Mouse (Mus musculus): Measurements from ENCODE around the gene Qrich1. TPM values are rescaled to one million over a fixed set of nuclear protein-coding genes. Genes with fewer than 3 reads are reported as not detected.
"Not testable (repeated sequence)": the region's sequence is repeated elsewhere in the genome, so short reads cannot be mapped to it uniquely, and the experiment has no call there.

Gene Qrich1
- polyA plus RNA-seq, 1 experiment from 2014 or later = 152 TPM

GRCm38 (mm10) chr9:108589229-108589628 is 72.6 kb downstream of the Qrich1 start:
- WGBS = 72% methylated on average over 5 of the region's 5 CpGs
- Histone ChIP-seq H3K27me3 (replicated peaks; ENCODE audit: control insufficient read depth, insufficient read depth, low read length) (no peaks in the 10 kb centered on the region), H3K9me3 (ENCODE audit: control insufficient read depth, low read length) (no peaks in the 10 kb centered on the region), H3K36me3 (ENCODE audit: control insufficient read depth, insufficient read depth) (no peaks in the 10 kb centered on the region), H3K4me1 (replicated peaks; ENCODE audit: control insufficient read depth, insufficient read depth, low read length) (peaks cover 26% of the 10 kb centered on the region), H3K9ac (replicated peaks; ENCODE audit: low read depth, low read length) (no peak overlapping the region), H3K4me3 (replicated peaks; ENCODE audit: low read length) (no peak overlapping the region), H3K27ac (ENCODE audit: low read length) (peak overlapping the region; percentile 94), H3K4me2 (ENCODE audit: low read length) (no peak overlapping the region)
- ATAC-seq = no peak

GRCm38 (mm10) chr9:108591462-108591861 is 74.9 kb downstream of the Qrich1 start:
- Histone ChIP-seq H3K4me1 (replicated peaks; ENCODE audit: control insufficient read depth, insufficient read depth, low read length) (peaks cover 28% of the 10 kb centered on the region), H3K4me3 (replicated peaks; ENCODE audit: low read length) (no peak overlapping the region), H3K9me3 (ENCODE audit: control insufficient read depth, low read length) (no peaks in the 10 kb centered on the region), H3K27me3 (replicated peaks; ENCODE audit: control insufficient read depth, insufficient read depth, low read length) (no peaks in the 10 kb centered on the region), H3K27ac (ENCODE audit: low read length) (no peak overlapping the region), H3K9ac (replicated peaks; ENCODE audit: low read depth, low read length) (no peak overlapping the region), H3K4me2 (ENCODE audit: low read length) (no peak overlapping the region), H3K36me3 (ENCODE audit: control insufficient read depth, insufficient read depth) (no peaks in the 10 kb centered on the region)
- WGBS = 71% methylated on average over 4 of the region's 4 CpGs
- ATAC-seq = no peak

GRCm38 (mm10) chr9:108594354-108594753 is 77.7 kb downstream of the Qrich1 start:
- no peak for ATAC-seq
- no peak overlapping the region for H3K4me2 ChIP-seq (ENCODE audit: low read length)
- 88% methylated on average over 3 of the region's 3 CpGs for WGBS

GRCm38 (mm10) chr9:108596998-108597764 is 80.6 kb downstream of the Qrich1 start, which contains the start of gene P4htm:
Gene P4htm (minus strand): TSS chr9:108597667.
- H3K9me3 ChIP-seq (ENCODE audit: control insufficient read depth, low read length) = no peaks in the 10 kb centered on the region
- peak within 1 kb of the TSS; percentile 25; the same call in 1 of the 2 replicates for H3K27ac ChIP-seq (ENCODE audit: low read length)
- peak within 1 kb of the TSS; percentile 88 for H3K4me2 ChIP-seq (ENCODE audit: low read length)
- H3K27me3 ChIP-seq (replicated peaks; ENCODE audit: control insufficient read depth, insufficient read depth, low read length) = no peaks in the 10 kb centered on the region
- peak within 1 kb of the TSS; percentile 66 for H3K4me3 ChIP-seq (replicated peaks; ENCODE audit: low read length)
- H3K36me3 ChIP-seq (ENCODE audit: control insufficient read depth, insufficient read depth) = no peaks in the 10 kb centered on the region
- peaks cover 13% of the 10 kb centered on the region for H3K4me1 ChIP-seq (replicated peaks; ENCODE audit: control insufficient read depth, insufficient read depth, low read length)
- under 1% methylated on average over 69 of the region's 69 CpGs for WGBS
- peak within 1 kb of the TSS; percentile 77 for H3K9ac ChIP-seq (replicated peaks; ENCODE audit: low read depth, low read length)
- peak; percentile 91 for ATAC-seq

More at GRCm38 (mm10) chr9:108594354-108594753, 77.7 kb downstream of the Qrich1 start:
- Histone ChIP-seq H3K36me3 (ENCODE audit: control insufficient read depth, insufficient read depth) (no peaks in the 10 kb centered on the region), H3K9ac (replicated peaks; ENCODE audit: low read depth, low read length) (no peak overlapping the region), H3K4me1 (replicated peaks; ENCODE audit: control insufficient read depth, insufficient read depth, low read length) (peaks cover 13% of the 10 kb centered on the region), H3K4me3 (replicated peaks; ENCODE audit: low read length) (no peak overlapping the region), H3K27ac (ENCODE audit: low read length) (no peak overlapping the region), H3K27me3 (replicated peaks; ENCODE audit: control insufficient read depth, insufficient read depth, low read length) (no peaks in the 10 kb centered on the region), H3K9me3 (ENCODE audit: control insufficient read depth, low read length) (no peaks in the 10 kb centered on the region)

- Histone ChIP-seq H3K4me1 (replicated peaks; ENCODE audit: control insufficient read depth, insufficient read depth, low read length) (peaks cover 13% of the 10 kb centered on the region), H3K4me2 (ENCODE audit: low read length) (no peak overlapping the region), H3K27ac (ENCODE audit: low read length) (no peak overlapping the region), H3K9ac (replicated peaks; ENCODE audit: low read depth, low read length) (no peak overlapping the region), H3K36me3 (ENCODE audit: control insufficient read depth, insufficient read depth) (peaks cover 4% of the 10 kb centered on the region; the same call in 1 of the 2 replicates), H3K27me3 (replicated peaks; ENCODE audit: control insufficient read depth, insufficient read depth, low read length) (no peaks in the 10 kb centered on the region), H3K4me3 (replicated peaks; ENCODE audit: low read length) (no peak overlapping the region), H3K9me3 (ENCODE audit: control insufficient read depth, low read length) (no peaks in the 10 kb centered on the region)
- 77% methylated on average over 4 of the region's 4 CpGs for WGBS
- ATAC-seq = no peak
Observed at GRCm38 (mm10) chr9:108599021-108599566, 82.5 kb downstream of the Qrich1 start.

GRCm38 (mm10) chr9:108600011-108600410 is 83.4 kb downstream of the Qrich1 start:
- Histone ChIP-seq H3K9me3 (ENCODE audit: control insufficient read depth, low read length) (no peaks in the 10 kb centered on the region), H3K27me3 (replicated peaks; ENCODE audit: control insufficient read depth, insufficient read depth, low read length) (no peaks in the 10 kb centered on the region), H3K27ac (ENCODE audit: low read length) (no peak overlapping the region), H3K4me3 (replicated peaks; ENCODE audit: low read length) (no peak overlapping the region), H3K36me3 (ENCODE audit: control insufficient read depth, insufficient read depth) (peaks cover 7% of the 10 kb centered on the region; the same call in 1 of the 2 replicates), H3K4me2 (ENCODE audit: low read length) (no peak overlapping the region), H3K9ac (replicated peaks; ENCODE audit: low read depth, low read length) (no peak overlapping the region), H3K4me1 (replicated peaks; ENCODE audit: control insufficient read depth, insufficient read depth, low read length) (peaks cover 13% of the 10 kb centered on the region)
- 86% methylated on average over 2 of the region's 2 CpGs for WGBS
- no peak for ATAC-seq

- ATAC-seq = no peak
- H3K4me3 ChIP-seq (replicated peaks; ENCODE audit: low read length) = no peak overlapping the region
- no peaks in the 10 kb centered on the region for H3K27me3 ChIP-seq (replicated peaks; ENCODE audit: control insufficient read depth, insufficient read depth, low read length)
- H3K4me1 ChIP-seq (replicated peaks; ENCODE audit: control insufficient read depth, insufficient read depth, low read length) = peaks cover 5% of the 10 kb centered on the region
- WGBS = 92% methylated on average over 4 of the region's 4 CpGs
- peaks cover 20% of the 10 kb centered on the region for H3K36me3 ChIP-seq (ENCODE audit: control insufficient read depth, insufficient read depth)
- no peaks in the 10 kb centered on the region for H3K9me3 ChIP-seq (ENCODE audit: control insufficient read depth, low read length)
- no peak overlapping the region for H3K4me2 ChIP-seq (ENCODE audit: low read length)
- H3K27ac ChIP-seq (ENCODE audit: low read length) = no peak overlapping the region
- H3K9ac ChIP-seq (replicated peaks; ENCODE audit: low read depth, low read length) = no peak overlapping the region
Observed at GRCm38 (mm10) chr9:108601986-108602385, 85.4 kb downstream of the Qrich1 start.

GRCm38 (mm10) chr9:108607929-108608328 is 91.3 kb downstream of the Qrich1 start:
- H3K4me1 ChIP-seq (replicated peaks; ENCODE audit: control insufficient read depth, insufficient read depth, low read length); H3K27ac ChIP-seq (ENCODE audit: low read length); H3K27me3 ChIP-seq (replicated peaks; ENCODE audit: control insufficient read depth, insufficient read depth, low read length); ATAC-seq; H3K4me2 ChIP-seq (ENCODE audit: low read length); H3K9me3 ChIP-seq (ENCODE audit: control insufficient read depth, low read length); H3K4me3 ChIP-seq (replicated peaks; ENCODE audit: low read length); H3K9ac ChIP-seq (replicated peaks; ENCODE audit: low read depth, low read length): not testable (repeated sequence)
- H3K36me3 ChIP-seq (ENCODE audit: control insufficient read depth, insufficient read depth) = peaks cover 43% of the 10 kb centered on the region
- 92% methylated on average over 5 of the region's 5 CpGs for WGBS

- Histone ChIP-seq H3K27me3 (replicated peaks; ENCODE audit: control insufficient read depth, insufficient read depth, low read length) (no peaks in the 10 kb centered on the region), H3K4me3 (replicated peaks; ENCODE audit: low read length) (no peak overlapping the region), H3K9me3 (ENCODE audit: control insufficient read depth, low read length) (no peaks in the 10 kb centered on the region), H3K4me2 (ENCODE audit: low read length) (no peak overlapping the region), H3K9ac (replicated peaks; ENCODE audit: low read depth, low read length) (no peak overlapping the region), H3K36me3 (ENCODE audit: control insufficient read depth, insufficient read depth) (peaks cover 40% of the 10 kb centered on the region), H3K27ac (ENCODE audit: low read length) (no peak overlapping the region), H3K4me1 (replicated peaks; ENCODE audit: control insufficient read depth, insufficient read depth, low read length) (no peaks in the 10 kb centered on the region)
- 98% methylated on average over 4 of the region's 4 CpGs for WGBS
- ATAC-seq = no peak
Observed at GRCm38 (mm10) chr9:108608889-108609288, 92.3 kb downstream of the Qrich1 start.

Measured in forebrain, embryonic 16.5 days (tissue).